ENCODE assay signal across 8 mouse cellular contexts in genomic region chr10:81564216-81564615, GRCm38 (mm10). TPM values are rescaled to one million over a fixed set of nuclear protein-coding genes. Genes with fewer than 3 reads are reported as not detected.
DNase-seq lines count a peak whose midpoint lies in the region; ATAC-seq lines count a peak whose summit lies in the region.

No protein-coding gene starts in this region.

- peak overlapping the region; percentile 78 for H3K9ac ChIP-seq in heart, embryonic 13.5 days
- H3K9ac ChIP-seq in kidney, embryonic 15.5 days, result peak overlapping the region; percentile 40

- 4% methylated on average over 10 of the region's 10 CpGs for WGBS in heart, embryonic 13.5 days
- WGBS in kidney, embryonic 15.5 days, result 1% methylated on average over 10 of the region's 10 CpGs

- H3K4me3 ChIP-seq in heart, embryonic 13.5 days, result peak overlapping the region; percentile 47
- H3K4me3 ChIP-seq in kidney, embryonic 15.5 days (replicated peaks), result peak overlapping the region; percentile 41

- H3K9me3 ChIP-seq in heart, embryonic 13.5 days, result no peaks in the 10 kb centered on the region
- no peaks in the 10 kb centered on the region for H3K9me3 ChIP-seq in kidney, embryonic 15.5 days (replicated peaks)

- H3K36me3 ChIP-seq in heart, embryonic 13.5 days, result peaks cover 61% of the 10 kb centered on the region
- peaks cover 53% of the 10 kb centered on the region for H3K36me3 ChIP-seq in kidney, embryonic 15.5 days

- DNase-seq in adrenal gland, adult (ENCODE audit: inconsistent age in 2 of 2, low spot score in 1 of 2), result peak; percentile 84
- DNase-seq in adrenal gland, postnatal 4 days (ENCODE audit: low spot score in 2 of 2), result no peak
- peak; percentile 71 for DNase-seq in embryo, embryonic 11 days
- peak; percentile 59 for DNase-seq in lung, postnatal 25 days (ENCODE audit: low spot score)
- DNase-seq in yolk sac, embryonic 10.5 days (ENCODE audit: low spot score), result peak; percentile 60
- no peak for DNase-seq in frontal cortex, postnatal 36 days (ENCODE audit: low spot score in 2 of 2)

- H3K27ac ChIP-seq in heart, embryonic 13.5 days (replicated peaks), result peak overlapping the region; percentile 71
- peak overlapping the region; percentile 83 for H3K27ac ChIP-seq in kidney, embryonic 15.5 days

- ATAC-seq in heart, embryonic 13.5 days (ENCODE audit: extremely low read depth, insufficient number of reproducible peaks, low FRiP score, low TSS enrichment), result 0 out of 2 replicates have a peak, but pooled peaks have one; percentile 1
- peak; percentile 6; the same call in 1 of the 2 replicates for ATAC-seq in kidney, embryonic 15.5 days (replicated peaks; ENCODE audit: low FRiP score)

- H3K4me1 ChIP-seq in heart, embryonic 13.5 days, result peaks cover 67% of the 10 kb centered on the region
- H3K4me1 ChIP-seq in kidney, embryonic 15.5 days, result peaks cover 86% of the 10 kb centered on the region

- H3K27me3 ChIP-seq in heart, embryonic 13.5 days (replicated peaks), result no peaks in the 10 kb centered on the region
- H3K27me3 ChIP-seq in kidney, embryonic 15.5 days, result no peaks in the 10 kb centered on the region

- peak overlapping the region; percentile 63 for H3K4me2 ChIP-seq in heart, embryonic 13.5 days
- peak overlapping the region; percentile 59 for H3K4me2 ChIP-seq in kidney, embryonic 15.5 days

RNA-seq across cellular contexts. Expression of gene Aes, which starts 4.9 kb away (rescaled TPM):
- 100 to 1,000 TPM; 639 to 647 TPM for total RNA-seq in adrenal gland, postnatal 4 days (2021)
- 629 and 649 TPM in 2 replicates for polyA plus RNA-seq in heart, embryonic 13.5 days (2015; fragmentation: Nextera tagmentation; extraction: Ambion mirVana)
- 535 and 630 TPM in 2 replicates for polyA plus RNA-seq in kidney, embryonic 15.5 days (2015; fragmentation: Nextera tagmentation; extraction: Ambion mirVana)

RNA-seq across cellular contexts. Expression of gene Tle2, which starts 10.1 kb away (rescaled TPM):
- 10 to 100 TPM; 24.9 to 30.4 TPM for total RNA-seq in adrenal gland, postnatal 4 days (2021)
- polyA plus RNA-seq in heart, embryonic 13.5 days (2015; fragmentation: Nextera tagmentation; extraction: Ambion mirVana), result 23.4 and 26.4 TPM in 2 replicates
- 39.3 and 45.6 TPM in 2 replicates for polyA plus RNA-seq in kidney, embryonic 15.5 days (2015; fragmentation: Nextera tagmentation; extraction: Ambion mirVana)

RNA-seq across cellular contexts. Expression of gene Gna11, which starts 19.2 kb away (rescaled TPM):
- 10 to 100 TPM; 74.2 to 74.4 TPM for total RNA-seq in adrenal gland, postnatal 4 days (2021)
- 59.0 and 62.7 TPM in 2 replicates for polyA plus RNA-seq in heart, embryonic 13.5 days (2015; fragmentation: Nextera tagmentation; extraction: Ambion mirVana)
- 79.0 and 88.6 TPM in 2 replicates for polyA plus RNA-seq in kidney, embryonic 15.5 days (2015; fragmentation: Nextera tagmentation; extraction: Ambion mirVana)

RNA-seq across cellular contexts. Expression of gene Tle6, which starts 36.7 kb away (rescaled TPM):
- 10 to 100 TPM; 12.8 to 20.2 TPM for total RNA-seq in adrenal gland, postnatal 4 days (2021)
- 30.1 and 30.4 TPM in 2 replicates for polyA plus RNA-seq in heart, embryonic 13.5 days (2015; fragmentation: Nextera tagmentation; extraction: Ambion mirVana)
- 15.6 and 16.8 TPM in 2 replicates for polyA plus RNA-seq in kidney, embryonic 15.5 days (2015; fragmentation: Nextera tagmentation; extraction: Ambion mirVana)

RNA-seq across cellular contexts. Expression of gene Gna15, which starts 40.2 kb away (rescaled TPM):
- 1 to 10 TPM in 1 of 2 experiments, under 1 TPM in 1; 0.67 to 1.2 TPM for total RNA-seq in adrenal gland, postnatal 4 days (2021)
- 1.5 and 2.0 TPM in 2 replicates for polyA plus RNA-seq in heart, embryonic 13.5 days (2015; fragmentation: Nextera tagmentation; extraction: Ambion mirVana)
- 0.89 and 1.00 TPM in 2 replicates for polyA plus RNA-seq in kidney, embryonic 15.5 days (2015; fragmentation: Nextera tagmentation; extraction: Ambion mirVana)

Comparison
In these comparisons a context has a peak if more than half of its experiments do, and no peak if none do; other contexts are left out.
1. DNase-seq: peak in adrenal gland, adult (2 of 2), embryo, embryonic 11 days (single experiment), lung, postnatal 25 days (single experiment) and yolk sac, embryonic 10.5 days (single experiment); none in adrenal gland, postnatal 4 days (0 of 2) and frontal cortex, postnatal 36 days (0 of 2).